Mouse (Mus musculus): Measurements from ENCODE around the gene Uvrag.
A peak's percentile ranks its signal among the peaks of the same experiment; 100 is the strongest.

DNA sequence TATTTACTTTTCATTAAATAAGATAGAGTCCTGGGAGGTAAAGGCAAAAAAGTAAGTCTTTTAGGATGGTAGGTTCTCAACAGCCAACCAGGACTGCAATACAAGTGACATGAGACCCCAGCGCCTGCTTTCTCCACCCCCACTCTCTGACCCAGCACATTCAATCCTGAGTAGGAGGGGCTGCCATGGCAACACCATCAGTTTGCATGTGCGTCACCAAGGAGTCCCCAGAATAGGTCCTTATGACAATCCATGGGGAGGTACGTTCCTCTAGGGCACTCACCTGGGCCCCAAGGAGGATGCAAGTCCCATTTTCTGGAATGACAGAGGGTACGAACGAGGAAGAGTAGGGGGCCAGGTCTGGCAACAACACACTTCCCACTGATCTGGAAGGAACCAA lies 36.4 kb upstream of the Uvrag start:
- TF ChIP-seq EP300 (IDR thresholded peaks at IDR 0.05; ENCODE audit: insufficient read depth, low read depth, low read length) (no peak), POLR2A (IDR thresholded peaks at IDR 0.05; ENCODE audit: insufficient read depth, low read depth, low read length) (0 out of 2 replicates have a peak, but pooled peaks have one; percentile 30)

All from heart, adult 2 months (tissue).